Mouse (Mus musculus) MEL (cell line): ENCODE measurements around the gene Atp6v1e2.

Experiments
- CHD2 ChIP-seq: IDR thresholded peaks from 2 replicates; pipeline ENCODE4 v1.6.1; 2011; ENCODE audit warnings: low read length, improper control_type of control experiment
- CTCF ChIP-seq, 3 experiments: IDR thresholded peaks in 2 of 3; conservative IDR thresholded peaks in 1 of 3; 2 replicates each; pipeline ENCODE4 v1.5.1; 2011 to 2012; ENCODE audit warnings: low read length in 3 of 3, low read depth in 2 of 3, mild to moderate bottlenecking in 2 of 3, improper control_type of control experiment in 1 of 3, inconsistent platforms in 1 of 3, mixed read lengths in 1 of 3, moderate library complexity in 1 of 3; ENCODE audit not compliant: control insufficient read depth in 1 of 3, insufficient read depth in 1 of 3, poor library complexity in 1 of 3, severe bottlenecking in 1 of 3
- POLR2A ChIP-seq, 2 experiments: IDR thresholded peaks; 2 replicates each; pipeline ENCODE4 v1.6.1; 2011 to 2012; ENCODE audit warnings: low read length in 2 of 2, mild to moderate bottlenecking in 2 of 2, control low read depth in 1 of 2, improper control_type of control experiment in 1 of 2, low read depth in 1 of 2, moderate library complexity in 1 of 2; ENCODE audit not compliant: control insufficient read depth in 1 of 2, insufficient read depth in 1 of 2, poor library complexity in 1 of 2

- no peak for TF ChIP-seq POLR2A (IDR thresholded peaks at IDR 0.05; ENCODE audit: control insufficient read depth in 1 of 2, insufficient read depth in 1 of 2, low read depth in 1 of 2, low read length in 2 of 2, poor library complexity in 1 of 2)
- no peak for TF ChIP-seq CTCF (IDR thresholded peaks at IDR 0.05 in 2 of 3, conservative IDR thresholded peaks at IDR 0.05 in 1 of 3; ENCODE audit: control insufficient read depth in 1 of 3, insufficient read depth in 1 of 3, low read depth in 2 of 3, low read length in 3 of 3, poor library complexity in 1 of 3, severe bottlenecking in 1 of 3)
- no peak for TF ChIP-seq CHD2
Measured at GRCm38 (mm10) chr17:86947840-86948796, at the start of gene Atp6v1e2.
